Mouse (Mus musculus): ENCODE measurements around the gene Ryr3. TPM values are rescaled to one million over a fixed set of nuclear protein-coding genes. Genes with fewer than 3 reads are reported as not detected.
"Not testable (repeated sequence)": the region's sequence is repeated elsewhere in the genome, so short reads cannot be mapped to it uniquely, and the experiment has no call there.

The Ryr3 gene
- polyA plus RNA-seq, 2 experiments: under 0.01 TPM; not detected in 1

GRCm38 (mm10) chr2:113092756-113093155 is 124.1 kb downstream of the Ryr3 start:
- Histone ChIP-seq H3K9ac (replicated peaks) (no peak overlapping the region), H3K9me3 (ENCODE audit: control insufficient read depth, low read length) (no peaks in the 10 kb centered on the region), H3K36me3 (replicated peaks; ENCODE audit: control insufficient read depth, insufficient read depth, low read depth) (no peaks in the 10 kb centered on the region), H3K27ac (no peak overlapping the region), H3K4me2 (ENCODE audit: low read depth) (no peak overlapping the region), H3K27me3 (ENCODE audit: control insufficient read depth, insufficient read depth, low read length) (no peaks in the 10 kb centered on the region), H3K4me3 (ENCODE audit: insufficient read depth in 1 of 2, low read depth in 2 of 2, low read length in 2 of 2) (no peak overlapping the region), H3K4me1 (replicated peaks; ENCODE audit: control insufficient read depth in 2 of 2, insufficient read depth in 2 of 2, low read length in 1 of 2) (no peaks in the 10 kb centered on the region)
- 55% methylated on average over 1 of the region's 1 CpGs for WGBS (ENCODE audit: insufficient replicate concordance)
- no peak for TF ChIP-seq EP300 (IDR thresholded peaks at IDR 0.05; ENCODE audit: low read depth)
- no peak for TF ChIP-seq CTCF (IDR thresholded peaks at IDR 0.05; ENCODE audit: low read depth)
- ATAC-seq (ENCODE audit: insufficient read depth): no peak
- no peak for DNase-seq (ENCODE audit: low read depth in 3 of 3, low spot score in 3 of 3)

GRCm38 (mm10) chr2:113091316-113091715 is 125.6 kb downstream of the Ryr3 start:
- H3K4me2 ChIP-seq (ENCODE audit: low read depth); H3K9me3 ChIP-seq (ENCODE audit: control insufficient read depth, low read length); H3K27ac ChIP-seq; ATAC-seq (ENCODE audit: insufficient read depth); DNase-seq (ENCODE audit: low read depth in 3 of 3, low spot score in 3 of 3); H3K9ac ChIP-seq (replicated peaks); H3K36me3 ChIP-seq (replicated peaks; ENCODE audit: control insufficient read depth, insufficient read depth, low read depth); H3K4me1 ChIP-seq (replicated peaks; ENCODE audit: control insufficient read depth in 2 of 2, insufficient read depth in 2 of 2, low read length in 1 of 2); H3K27me3 ChIP-seq (ENCODE audit: control insufficient read depth, insufficient read depth, low read length); H3K4me3 ChIP-seq (ENCODE audit: insufficient read depth in 1 of 2, low read depth in 2 of 2, low read length in 2 of 2): not testable (repeated sequence)
- WGBS (ENCODE audit: insufficient replicate concordance): 37% methylated on average over 1 of the region's 1 CpGs

- TF ChIP-seq EP300 (IDR thresholded peaks at IDR 0.05; ENCODE audit: low read depth): no peak
- TF ChIP-seq CTCF (IDR thresholded peaks at IDR 0.05; ENCODE audit: low read depth): no peak
- 70% methylated on average over 4 of the region's 4 CpGs for WGBS (ENCODE audit: insufficient replicate concordance)
- no peak overlapping the region for H3K27ac ChIP-seq
- H3K4me3 ChIP-seq (ENCODE audit: insufficient read depth in 1 of 2, low read depth in 2 of 2, low read length in 2 of 2): no peak overlapping the region
- DNase-seq (ENCODE audit: low read depth in 3 of 3, low spot score in 3 of 3) (no peak), ATAC-seq (ENCODE audit: insufficient read depth) (no peak)
- H3K4me2 ChIP-seq (ENCODE audit: low read depth): no peak overlapping the region
- H3K9ac ChIP-seq (replicated peaks): no peak overlapping the region
- no peaks in the 10 kb centered on the region for H3K9me3 ChIP-seq (ENCODE audit: control insufficient read depth, low read length)
- no peaks in the 10 kb centered on the region for H3K4me1 ChIP-seq (replicated peaks; ENCODE audit: control insufficient read depth in 2 of 2, insufficient read depth in 2 of 2, low read length in 1 of 2)
- H3K27me3 ChIP-seq (ENCODE audit: control insufficient read depth, insufficient read depth, low read length): no peaks in the 10 kb centered on the region
- H3K36me3 ChIP-seq (replicated peaks; ENCODE audit: control insufficient read depth, insufficient read depth, low read depth): no peaks in the 10 kb centered on the region
Observed at GRCm38 (mm10) chr2:113076396-113076795, 140.5 kb downstream of the Ryr3 start.

GRCm38 (mm10) chr2:113059367-113059766 is 157.5 kb downstream of the Ryr3 start:
- no peak overlapping the region for H3K4me3 ChIP-seq (ENCODE audit: insufficient read depth in 1 of 2, low read depth in 2 of 2, low read length in 2 of 2)
- H3K36me3 ChIP-seq (replicated peaks; ENCODE audit: control insufficient read depth, insufficient read depth, low read depth): no peaks in the 10 kb centered on the region
- DNase-seq (ENCODE audit: low read depth in 3 of 3, low spot score in 3 of 3): no peak
- H3K27me3 ChIP-seq (ENCODE audit: control insufficient read depth, insufficient read depth, low read length): no peaks in the 10 kb centered on the region
- no peak overlapping the region for H3K27ac ChIP-seq
- no peak for ATAC-seq (ENCODE audit: insufficient read depth)
- no peaks in the 10 kb centered on the region for H3K4me1 ChIP-seq (replicated peaks; ENCODE audit: control insufficient read depth in 2 of 2, insufficient read depth in 2 of 2, low read length in 1 of 2)
- H3K4me2 ChIP-seq (ENCODE audit: low read depth): no peak overlapping the region
- TF ChIP-seq EP300 (IDR thresholded peaks at IDR 0.05; ENCODE audit: low read depth) (no peak), CTCF (IDR thresholded peaks at IDR 0.05; ENCODE audit: low read depth) (no peak)
- H3K9ac ChIP-seq (replicated peaks): no peak overlapping the region
- WGBS (ENCODE audit: insufficient replicate concordance): 52% methylated on average over 5 of the region's 5 CpGs
- H3K9me3 ChIP-seq (ENCODE audit: control insufficient read depth, low read length): no peaks in the 10 kb centered on the region

GRCm38 (mm10) chr2:113058914-113059313 is 158.0 kb downstream of the Ryr3 start:
- ATAC-seq (ENCODE audit: insufficient read depth): no peak
- no peak for TF ChIP-seq CTCF (IDR thresholded peaks at IDR 0.05; ENCODE audit: low read depth)
- TF ChIP-seq EP300 (IDR thresholded peaks at IDR 0.05; ENCODE audit: low read depth): no peak
- 46% methylated on average over 5 of the region's 5 CpGs for WGBS (ENCODE audit: insufficient replicate concordance)
- Histone ChIP-seq H3K9me3 (ENCODE audit: control insufficient read depth, low read length) (no peaks in the 10 kb centered on the region), H3K4me3 (ENCODE audit: insufficient read depth in 1 of 2, low read depth in 2 of 2, low read length in 2 of 2) (no peak overlapping the region), H3K36me3 (replicated peaks; ENCODE audit: control insufficient read depth, insufficient read depth, low read depth) (no peaks in the 10 kb centered on the region), H3K4me2 (ENCODE audit: low read depth) (no peak overlapping the region), H3K4me1 (replicated peaks; ENCODE audit: control insufficient read depth in 2 of 2, insufficient read depth in 2 of 2, low read length in 1 of 2) (no peaks in the 10 kb centered on the region), H3K9ac (replicated peaks) (no peak overlapping the region), H3K27ac (no peak overlapping the region), H3K27me3 (ENCODE audit: control insufficient read depth, insufficient read depth, low read length) (no peaks in the 10 kb centered on the region)
- no peak for DNase-seq (ENCODE audit: low read depth in 3 of 3, low spot score in 3 of 3)
